Mouse (Mus musculus): Measurements from ENCODE around the gene Olfr706.
"Not testable (repeated sequence)": the region's sequence is repeated elsewhere in the genome, so short reads cannot be mapped to it uniquely, and the experiment has no call there.

DNA sequence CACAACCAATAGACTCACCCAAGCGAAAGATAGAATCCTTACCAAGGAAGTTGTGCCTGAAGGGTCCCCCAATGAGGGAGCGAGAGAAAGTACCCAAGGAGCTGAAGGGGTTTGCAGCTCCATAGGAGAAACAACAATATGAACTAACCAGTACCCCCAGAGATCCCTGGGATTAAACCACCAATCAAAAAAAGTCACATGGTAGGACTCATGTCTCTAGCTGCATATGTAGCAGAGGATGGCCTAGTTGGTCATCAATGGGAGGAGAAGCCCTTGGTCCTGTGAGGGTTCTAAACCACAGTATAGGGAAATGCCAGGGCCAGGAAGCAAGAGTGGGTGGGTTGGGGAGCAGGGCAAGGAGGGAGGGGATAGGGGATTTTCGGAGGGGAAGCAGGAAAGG is 13.2 kb upstream of the Olfr706 start, which contains the start of gene Olfr707:
- not testable (repeated sequence) for TF ChIP-seq SRF (IDR thresholded peaks at IDR 0.05; ENCODE audit: control insufficient read depth, insufficient read length, low read depth); POLR2A (IDR thresholded peaks at IDR 0.05; ENCODE audit: insufficient read length, low read depth); USF1 (IDR thresholded peaks at IDR 0.05; ENCODE audit: low read depth); MAX (IDR thresholded peaks at IDR 0.05; ENCODE audit: low read depth); POLR2AphosphoS2 (IDR thresholded peaks at IDR 0.05; ENCODE audit: insufficient read length, low read depth); MYOD1 (IDR thresholded peaks at IDR 0.05; ENCODE audit: control insufficient read depth in 1 of 3, insufficient read length in 2 of 3, low read depth in 2 of 3)

All from myocyte (in vitro differentiated cells).